Mouse (Mus musculus) liver, embryonic 14.5 days (tissue): Measurements from ENCODE around the gene Macrod1.

ENCODE experiments used
- CTCF ChIP-seq: IDR thresholded peaks from 2 replicates; pipeline ENCODE4 v1.5.1; 2016; ENCODE audit warnings: antibody characterized with exemption, low read depth, control low read depth
- EP300 ChIP-seq: IDR thresholded peaks from 2 replicates; pipeline ENCODE4 v1.6.1; 2016; ENCODE audit warnings: antibody characterized with exemption, low read depth

GRCm38 (mm10) chr19:7054772-7055171 lies 1.8 kb upstream of the Macrod1 start:
- TF ChIP-seq CTCF (no peak), EP300 (no peak)
